Mouse (Mus musculus) splenic B cell, adult 2 months (primary cell): Measurements from ENCODE around the gene Rp9.

Experiments
- DNase-seq: peaks from one replicate; pipeline ENCODE4 v3.0.0-alpha.2; 2011; ENCODE audit warnings: low read depth, low spot score
- H3K27me3 ChIP-seq: 2 replicates; pipeline ENCODE4 v1.6.1; 2012; ENCODE audit warnings: mild to moderate bottlenecking, low read length, moderate library complexity, mixed read lengths; ENCODE audit not compliant: control insufficient read depth, poor library complexity, insufficient read depth, severe bottlenecking
- H3K36me3 ChIP-seq: 2 replicates; pipeline ENCODE4 v1.6.1; 2012; ENCODE audit warnings: mild to moderate bottlenecking, low read length, moderate library complexity, mixed read lengths; ENCODE audit not compliant: control insufficient read depth, poor library complexity, insufficient read depth, severe bottlenecking

Rp9 gene

GRCm38 (mm10) chr9:22469643-22470042, at the start of gene Rp9:
Gene Rp9, minus strand, starts transcription at chr9:22469743.
- DNase-seq = no peak
- Histone ChIP-seq H3K27me3 (no peaks in the 10 kb centered on the region), H3K36me3 (no peaks in the 10 kb centered on the region; the same call in 1 of the 2 replicates)

- DNase-seq = peak; percentile 63
- Histone ChIP-seq H3K36me3 (no peaks in the 10 kb centered on the region), H3K27me3 (no peaks in the 10 kb centered on the region)
Measured at GRCm38 (mm10) chr9:22518394-22519041, 49.0 kb upstream of the Rp9 start.

DNA sequence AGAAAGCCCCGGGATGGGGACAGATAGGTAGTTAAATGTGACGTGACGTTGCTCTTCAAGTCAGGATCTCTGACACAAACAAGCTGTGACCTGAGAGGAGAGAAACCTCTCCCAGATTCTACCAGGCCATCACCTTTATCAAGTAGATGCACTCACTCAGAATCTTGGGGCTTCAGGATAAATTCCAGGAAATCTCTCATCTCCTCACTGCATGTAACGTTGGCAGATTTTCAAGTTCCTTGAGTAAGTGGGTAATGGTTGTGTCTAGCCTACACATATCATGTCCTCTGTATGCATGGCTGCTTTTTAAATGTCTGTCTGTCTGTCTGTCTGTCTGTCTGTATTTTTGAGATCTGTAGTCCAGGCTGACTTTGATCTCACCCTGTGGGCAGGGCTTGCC, 45.5 kb upstream of the Rp9 start:
- Histone ChIP-seq H3K27me3 (no peaks in the 10 kb centered on the region), H3K36me3 (no peaks in the 10 kb centered on the region)
- no peak for DNase-seq

- Histone ChIP-seq H3K27me3 (no peaks in the 10 kb centered on the region), H3K36me3 (no peaks in the 10 kb centered on the region; the same call in 1 of the 2 replicates)
- DNase-seq = no peak
Measured at GRCm38 (mm10) chr9:22505574-22505973, 36.0 kb upstream of the Rp9 start.

- Histone ChIP-seq H3K36me3 (no peaks in the 10 kb centered on the region; the same call in 1 of the 2 replicates), H3K27me3 (no peaks in the 10 kb centered on the region)
- no peak for DNase-seq
Measured at GRCm38 (mm10) chr9:22503581-22503980, 34.0 kb upstream of the Rp9 start.

DNA sequence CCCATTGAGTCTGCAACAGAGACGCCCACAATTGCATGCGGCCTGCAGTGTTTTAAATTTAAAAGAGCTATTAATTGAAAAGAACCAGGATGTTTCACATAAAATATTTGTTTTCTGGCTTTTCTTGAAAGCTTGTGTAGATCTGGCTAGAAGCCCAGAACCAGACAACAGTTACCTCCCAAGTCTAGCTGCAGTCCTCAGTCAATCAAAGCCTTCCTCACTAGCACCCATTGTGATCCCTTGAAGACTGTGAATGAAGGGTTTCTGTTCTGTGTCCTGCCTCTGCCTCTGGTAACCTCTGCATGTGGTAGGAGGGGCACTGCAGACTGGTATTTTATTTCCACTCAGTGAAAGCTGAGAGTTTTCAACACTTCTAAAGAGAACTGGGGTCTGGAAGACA, 33.4 kb upstream of the Rp9 start:
- Histone ChIP-seq H3K36me3 (no peaks in the 10 kb centered on the region; the same call in 1 of the 2 replicates), H3K27me3 (no peaks in the 10 kb centered on the region)
- no peak for DNase-seq

GRCm38 (mm10) chr9:22497021-22497767, 27.7 kb upstream of the Rp9 start:
- Histone ChIP-seq H3K36me3 (no peaks in the 10 kb centered on the region), H3K27me3 (no peaks in the 10 kb centered on the region)
- no peak for DNase-seq

GRCm38 (mm10) chr9:22495133-22495532, 25.6 kb upstream of the Rp9 start:
- DNase-seq = no peak
- H3K36me3 ChIP-seq = no peaks in the 10 kb centered on the region
- no peaks in the 10 kb centered on the region for H3K27me3 ChIP-seq

- no peak for DNase-seq
- H3K27me3 ChIP-seq = no peaks in the 10 kb centered on the region
- no peaks in the 10 kb centered on the region for H3K36me3 ChIP-seq
Measured at GRCm38 (mm10) chr9:22494203-22494807, 24.8 kb upstream of the Rp9 start.

DNA sequence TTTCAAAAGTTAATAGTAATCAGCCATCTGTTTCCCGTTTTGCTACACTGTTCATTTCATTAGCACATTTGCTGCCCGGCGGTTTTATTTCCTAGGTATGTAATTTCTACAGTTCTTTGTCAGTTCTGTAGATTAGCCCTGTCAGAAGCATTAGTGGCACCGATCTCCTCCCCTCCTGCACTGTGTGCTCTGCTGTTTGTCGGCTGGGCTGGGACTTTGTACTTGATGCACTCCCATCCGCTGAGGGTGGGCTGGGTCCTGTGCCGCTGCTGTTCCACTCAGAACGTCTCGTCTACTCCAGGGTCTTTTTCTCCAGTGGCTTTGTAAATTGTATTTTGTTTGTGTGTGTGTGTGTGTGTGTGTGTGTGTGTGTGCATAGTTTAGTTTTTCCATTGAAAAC, 19.4 kb upstream of the Rp9 start:
- no peak for DNase-seq
- Histone ChIP-seq H3K36me3 (no peaks in the 10 kb centered on the region), H3K27me3 (no peaks in the 10 kb centered on the region)

DNA sequence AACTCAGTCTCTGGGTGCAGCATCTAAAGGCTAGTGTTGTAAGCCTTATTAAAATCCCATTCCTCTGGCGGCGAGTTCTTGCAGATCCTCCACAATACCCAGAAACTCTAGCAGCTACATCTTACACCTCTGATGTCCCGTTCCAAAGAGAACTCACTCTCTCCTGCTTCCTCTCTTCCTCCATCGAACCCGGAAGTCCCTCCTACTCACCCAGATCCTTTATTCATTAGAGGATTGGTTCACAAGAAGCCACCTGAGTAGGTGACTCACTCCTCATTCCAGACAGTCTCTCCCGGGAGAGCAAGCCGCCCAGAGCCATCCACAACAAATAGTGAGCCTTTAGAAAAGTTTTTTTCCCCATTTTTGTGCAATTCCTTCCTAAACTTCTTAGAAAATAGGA, 16.7 kb upstream of the Rp9 start:
- Histone ChIP-seq H3K36me3 (no peaks in the 10 kb centered on the region), H3K27me3 (no peaks in the 10 kb centered on the region)
- DNase-seq = no peak

DNA sequence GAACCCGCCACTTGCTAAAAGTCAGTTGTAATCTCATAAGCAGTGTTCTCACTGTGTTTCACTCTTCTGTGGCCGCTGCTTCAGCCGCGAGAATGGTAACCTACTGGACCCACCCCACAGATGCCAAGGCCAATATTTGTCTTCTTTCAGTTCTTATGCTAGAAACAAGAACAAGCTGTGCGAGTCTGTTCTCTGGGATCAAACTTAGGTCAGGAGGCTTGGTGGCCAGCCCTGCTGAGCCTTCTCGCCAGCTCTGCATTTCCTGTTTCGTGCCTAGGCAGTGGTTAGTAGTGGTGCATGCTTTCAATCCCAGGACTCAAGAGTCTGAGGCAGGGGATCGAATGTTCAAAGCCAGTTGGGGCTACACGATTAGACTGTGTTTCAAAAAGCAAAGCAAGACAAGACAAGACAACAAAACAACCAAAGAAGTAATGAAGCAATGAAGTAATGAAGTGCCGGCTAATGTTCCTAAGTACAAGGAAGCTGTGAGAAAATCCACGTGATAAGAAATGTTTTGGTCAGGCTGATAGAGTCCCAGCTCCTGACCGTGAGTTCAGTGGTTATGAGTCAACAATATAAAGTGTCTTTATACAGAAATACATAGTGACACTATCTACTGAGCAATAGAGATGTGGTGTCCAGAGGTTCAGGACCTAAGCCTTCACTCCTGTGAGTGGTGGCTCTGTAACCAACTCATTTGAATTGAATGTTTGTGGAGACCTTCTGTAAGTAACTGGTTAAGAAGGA, 15.2 kb upstream of the Rp9 start:
- no peak for DNase-seq
- Histone ChIP-seq H3K27me3 (no peaks in the 10 kb centered on the region), H3K36me3 (no peaks in the 10 kb centered on the region)

DNA sequence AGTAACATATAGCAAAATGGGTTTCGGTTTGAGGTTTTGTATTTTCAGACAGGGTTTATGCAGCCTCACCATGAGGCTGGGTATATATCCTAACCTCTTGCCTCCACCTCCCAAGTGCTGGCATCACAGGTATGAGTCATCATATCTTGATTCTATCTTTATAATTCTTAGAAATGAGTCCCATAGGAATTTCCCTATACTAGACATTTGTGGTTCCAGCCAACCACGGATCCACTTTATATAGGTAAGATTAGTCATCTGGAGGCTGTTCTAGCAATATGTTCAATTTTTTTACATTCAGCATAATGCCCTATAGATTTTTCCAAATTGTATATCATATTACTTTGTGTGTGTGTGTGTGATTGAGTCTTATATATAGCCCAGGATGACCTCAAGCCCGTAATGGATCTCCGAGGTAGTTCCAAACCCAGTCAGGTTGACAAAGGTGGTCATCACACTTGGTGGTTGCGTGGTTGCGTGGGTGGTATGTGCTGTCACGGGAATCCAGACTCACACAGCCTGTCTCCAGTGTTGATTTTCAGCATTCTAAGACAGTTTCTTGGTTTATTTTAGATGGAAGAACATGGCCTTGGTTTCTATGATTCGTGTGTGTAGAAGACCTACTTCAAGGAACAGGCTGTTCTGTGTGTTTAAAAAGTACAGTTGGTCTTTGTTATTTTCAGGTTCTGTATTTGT, 14.5 kb upstream of the Rp9 start:
- Histone ChIP-seq H3K36me3 (no peaks in the 10 kb centered on the region), H3K27me3 (no peaks in the 10 kb centered on the region)
- DNase-seq = no peak

GRCm38 (mm10) chr9:22478946-22479345, 9.4 kb upstream of the Rp9 start:
- Histone ChIP-seq H3K27me3 (no peaks in the 10 kb centered on the region), H3K36me3 (no peaks in the 10 kb centered on the region)
- no peak for DNase-seq
